Mouse (Mus musculus) left cerebral cortex, adult 8-10 months (tissue): ENCODE results near the gene Peli2. TPM values are rescaled to one million over a fixed set of nuclear protein-coding genes. Genes with fewer than 3 reads are reported as not detected.

ENCODE experiments used
- DNase-seq, 2 experiments: peaks; one replicate each; pipeline ENCODE4 v3.0.0; 2022; ENCODE audit warnings: low spot score in 2 of 2
- total RNA-seq, 4 experiments: library from RNA; stranded (reverse); gene quantifications; 2 replicates each; pipeline ENCODE4 v1.2.4; 2022

Peli2 gene
- total RNA-seq, 4 experiments from 2014 or later = 21.6 to 33.7 (median 30.5) TPM

GRCm38 (mm10) chr14:48124816-48125215 lies 4.2 kb downstream of the Peli2 start:
- DNase-seq = no peak

GRCm38 (mm10) chr14:48125971-48126370 lies 5.3 kb downstream of the Peli2 start:
- no peak for DNase-seq

DNA sequence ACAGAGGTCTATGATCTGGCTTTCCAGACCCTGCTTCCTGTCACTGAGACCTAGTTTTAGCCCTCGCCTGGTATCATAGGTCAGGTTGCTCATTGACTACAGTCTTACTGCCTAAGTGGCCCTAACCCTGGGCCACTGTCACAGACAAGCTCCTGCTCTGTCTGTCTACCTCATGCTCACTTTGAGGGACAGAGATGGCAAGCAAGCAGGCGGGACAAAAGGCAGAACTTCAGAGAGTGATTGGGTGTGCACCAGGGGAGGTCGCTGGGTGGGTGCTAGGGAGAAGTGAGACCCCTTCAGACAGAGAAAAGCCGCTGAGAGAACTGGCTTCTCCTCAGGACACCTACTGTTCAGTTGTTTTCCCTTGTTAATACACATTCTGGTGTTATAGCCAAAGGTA lies 6.3 kb downstream of the Peli2 start:
- no peak for DNase-seq

- no peak for DNase-seq
Observed at GRCm38 (mm10) chr14:48127609-48128185, 7.1 kb downstream of the Peli2 start.

- no peak for DNase-seq
Observed at GRCm38 (mm10) chr14:48128701-48129100, 8.1 kb downstream of the Peli2 start.

DNA sequence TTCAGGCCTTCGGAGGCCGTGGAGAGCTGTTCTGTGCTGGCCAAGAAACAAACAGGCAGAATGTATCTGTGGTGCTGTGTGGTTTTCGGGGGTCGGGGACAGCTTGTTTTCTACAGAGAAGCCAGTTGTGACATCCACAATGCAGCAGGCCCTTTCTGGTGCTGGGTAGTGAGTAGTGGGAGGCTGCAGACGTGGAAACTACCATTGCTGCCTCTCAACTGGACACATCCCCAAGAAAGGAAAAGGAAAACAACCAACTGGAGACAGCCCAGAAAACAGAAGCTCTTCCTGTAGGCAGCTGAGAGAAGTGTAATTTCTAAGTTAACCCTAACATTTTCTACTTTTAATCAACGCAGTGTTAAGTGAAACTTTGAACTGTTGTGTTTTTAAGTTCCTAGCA lies 9.4 kb downstream of the Peli2 start:
- no peak for DNase-seq

- DNase-seq = no peak
Observed at GRCm38 (mm10) chr14:48130761-48131575, 10.3 kb downstream of the Peli2 start.

- DNase-seq = no peak
Observed at GRCm38 (mm10) chr14:48131576-48131922, 10.9 kb downstream of the Peli2 start.

DNA sequence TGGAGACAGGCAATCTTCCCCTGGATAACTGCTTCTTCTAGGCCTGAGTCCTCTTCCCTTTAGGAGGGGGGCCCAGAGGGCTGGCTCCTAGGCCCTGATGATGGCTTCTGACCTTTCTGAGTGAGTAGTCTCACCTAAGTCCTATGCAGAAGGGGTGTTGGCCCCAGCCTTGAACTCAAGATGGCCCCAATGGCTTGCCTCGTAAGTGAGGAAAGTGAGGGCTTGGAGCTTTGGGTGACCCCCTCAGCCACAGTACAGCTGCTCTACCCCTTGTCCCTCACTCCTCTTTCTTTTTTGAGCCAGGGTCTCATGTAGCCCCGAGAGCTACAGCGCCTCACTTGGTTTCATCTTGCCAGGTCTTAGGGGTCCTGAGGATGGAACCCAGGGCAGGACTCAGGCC lies 11.6 kb downstream of the Peli2 start:
- no peak for DNase-seq

- DNase-seq = no peak
Observed at GRCm38 (mm10) chr14:48132865-48133802, 12.5 kb downstream of the Peli2 start.

GRCm38 (mm10) chr14:48134344-48134743 lies 13.7 kb downstream of the Peli2 start:
- no peak for DNase-seq

DNA sequence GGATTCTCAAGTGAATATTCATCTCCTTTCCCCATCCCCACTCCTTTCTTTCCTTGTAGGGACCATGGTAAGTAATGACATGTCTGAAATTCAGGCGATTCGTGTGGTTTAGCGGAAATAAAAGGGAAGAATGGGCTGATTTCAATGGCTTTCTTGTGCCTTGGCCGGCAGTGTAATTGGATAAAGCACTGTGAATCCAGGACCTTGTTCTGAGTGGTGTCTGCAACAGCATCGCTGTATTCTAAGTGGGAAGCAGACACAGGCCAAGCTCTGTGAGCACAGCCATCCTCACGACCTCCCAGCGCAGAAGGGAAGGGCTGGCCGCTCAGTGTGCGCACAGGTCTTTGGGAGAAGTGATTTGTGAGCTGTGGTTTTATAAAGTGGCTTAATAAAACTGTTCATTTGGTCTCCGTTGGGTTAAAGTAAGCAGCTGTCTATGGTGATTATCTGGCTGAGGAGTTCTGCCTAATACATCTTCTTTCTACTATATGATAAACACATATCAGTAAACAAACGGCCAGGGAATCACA lies 15.3 kb downstream of the Peli2 start:
- DNase-seq = no peak

DNA sequence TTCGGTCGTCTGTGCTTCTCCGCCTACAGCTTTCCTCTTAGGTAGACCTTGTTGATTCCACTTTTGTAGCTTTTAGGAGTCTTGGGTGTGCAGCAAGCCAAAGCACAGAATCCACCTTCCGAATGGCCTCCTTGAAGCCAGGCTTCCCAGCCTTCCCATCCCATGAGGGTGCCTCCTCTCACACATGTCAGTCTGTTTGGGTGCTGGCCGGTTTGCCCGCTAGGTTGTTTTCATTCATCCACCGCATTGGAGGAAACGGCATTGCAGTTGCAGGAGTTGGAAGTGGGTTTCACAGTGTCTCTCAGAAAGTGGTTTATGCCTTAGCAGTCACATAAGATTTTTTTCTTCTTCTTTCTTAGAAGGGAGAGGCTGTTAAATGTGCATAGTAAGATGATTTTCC lies 17.1 kb downstream of the Peli2 start:
- no peak for DNase-seq

DNA sequence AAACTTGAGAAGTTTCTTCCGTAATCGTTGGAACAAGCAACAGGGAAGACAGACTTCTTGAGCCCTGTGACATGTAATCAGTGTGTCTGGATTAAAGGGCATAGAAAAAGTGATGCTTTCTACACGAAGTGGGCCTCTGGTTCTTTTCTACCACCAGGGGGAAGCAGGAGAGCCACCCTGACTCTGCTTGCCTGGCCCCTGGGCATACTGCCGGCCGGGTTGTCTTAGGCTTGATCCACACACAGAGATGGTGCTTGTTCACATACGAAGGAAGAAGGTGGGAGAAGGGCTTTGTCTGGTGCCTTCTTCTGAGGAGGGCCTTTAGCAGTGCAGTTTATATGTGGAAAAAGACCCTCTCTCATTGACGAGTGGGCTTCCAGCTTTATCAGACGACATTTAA lies 17.5 kb downstream of the Peli2 start:
- no peak for DNase-seq

DNA sequence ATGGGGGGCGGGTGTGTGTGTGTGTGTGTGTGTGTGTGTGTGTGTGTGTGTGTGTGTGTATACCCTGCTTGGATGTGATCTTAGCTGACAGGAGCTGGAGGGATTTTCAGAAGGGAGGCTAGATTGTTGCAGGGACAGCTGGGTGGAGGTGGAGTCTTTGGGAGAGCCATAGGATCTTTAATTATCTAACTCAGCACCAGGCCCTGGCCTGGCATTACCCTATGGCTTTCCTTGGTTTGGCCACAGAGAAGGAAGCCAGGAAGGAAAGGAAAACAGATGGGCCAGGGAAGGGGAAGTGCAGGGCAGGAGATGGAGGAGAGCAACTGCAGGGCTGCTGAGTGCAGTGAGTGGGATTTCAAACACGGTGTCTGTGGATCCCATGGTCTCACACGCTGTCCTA lies 18.8 kb downstream of the Peli2 start:
- DNase-seq = no peak

DNA sequence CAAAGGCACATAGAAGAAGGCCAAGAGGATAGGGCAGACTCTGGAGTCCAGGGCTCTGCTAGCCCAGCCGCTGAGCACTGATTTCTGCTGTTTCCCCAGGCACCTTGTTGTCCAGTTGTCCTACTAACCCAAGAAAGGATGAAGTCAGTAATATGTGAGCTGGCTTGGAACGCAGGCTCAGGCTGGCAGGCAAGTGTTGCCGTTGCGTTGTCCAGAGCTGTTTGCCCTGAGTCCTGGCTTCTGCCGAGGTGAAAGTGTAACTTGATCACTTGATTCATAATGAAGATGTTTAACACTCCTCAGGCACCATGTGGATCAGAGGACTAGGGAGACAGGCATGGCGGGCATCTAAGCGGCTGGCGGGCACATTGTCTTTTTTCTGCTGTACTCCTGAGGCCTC lies 21.1 kb downstream of the Peli2 start:
- no peak for DNase-seq

GRCm38 (mm10) chr14:48142696-48143095 lies 22.1 kb downstream of the Peli2 start:
- no peak for DNase-seq

- no peak for DNase-seq
Observed at GRCm38 (mm10) chr14:48143141-48143540, 22.5 kb downstream of the Peli2 start.

DNA sequence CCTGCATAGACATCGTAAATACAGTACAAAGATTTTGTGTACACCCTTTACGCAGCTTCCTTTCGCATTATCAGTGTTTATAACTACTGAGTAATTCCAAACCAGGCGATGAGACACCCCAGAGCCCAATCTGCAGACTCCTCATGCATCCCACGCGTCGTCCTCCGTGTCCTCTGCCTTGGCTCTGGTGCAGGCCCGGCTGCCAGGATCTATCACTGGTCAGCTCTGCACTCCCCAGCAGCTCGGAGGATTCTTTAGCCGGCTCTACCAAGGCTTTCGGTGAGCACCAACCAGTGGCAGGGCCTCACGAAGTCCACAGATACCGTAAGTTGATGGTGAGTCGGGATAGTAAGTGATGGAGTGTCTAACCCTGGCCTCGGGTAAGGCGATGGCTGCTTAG lies 23.7 kb downstream of the Peli2 start:
- DNase-seq = no peak

- no peak for DNase-seq
Observed at GRCm38 (mm10) chr14:48147688-48148087, 27.1 kb downstream of the Peli2 start.

DNA sequence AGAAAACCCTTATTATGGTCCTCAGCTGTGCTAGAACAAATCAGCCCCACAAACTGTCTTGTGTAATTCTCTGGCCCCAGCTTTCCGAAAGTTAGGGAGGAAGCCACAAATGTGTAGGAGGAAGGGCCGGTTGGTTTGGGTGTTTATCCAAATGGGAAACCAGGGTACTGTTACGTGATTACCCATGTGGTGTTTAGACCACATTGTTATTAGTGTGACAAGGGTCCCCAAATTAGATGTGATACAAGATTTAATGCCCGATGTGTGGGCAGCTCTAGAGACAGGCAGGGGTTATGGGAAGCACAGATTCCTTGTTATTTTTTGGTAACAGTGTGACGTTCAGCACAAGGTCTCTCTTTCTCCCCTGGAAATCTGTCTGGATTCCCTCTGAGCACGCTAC lies 28.0 kb downstream of the Peli2 start:
- no peak for DNase-seq

- DNase-seq = no peak
Observed at GRCm38 (mm10) chr14:48149351-48149750, 28.7 kb downstream of the Peli2 start.
